Mouse (Mus musculus): ENCODE measurements at regions not wholly inside any gene's neighbourhood (a gene's known extent, or its start where the extent isn't known, plus 50 kb on each side); places are given as distances from the start of the nearest gene placed in this dataset.

- DNase-seq (ENCODE audit: inconsistent age in 2 of 2, low spot score in 1 of 2) = no peak
Measured at GRCm38 (mm10) chr7:73120276-73120675, 255.0 kb upstream of the Rgma start.

GRCm38 (mm10) chr7:73124976-73125375 lies 250.3 kb upstream of the Rgma start:
- no peak for DNase-seq (ENCODE audit: inconsistent age in 2 of 2, low spot score in 1 of 2)

- no peak for DNase-seq (ENCODE audit: inconsistent age in 2 of 2, low spot score in 1 of 2)
Measured at GRCm38 (mm10) chr7:73125864-73126263, 249.4 kb upstream of the Rgma start.

DNA sequence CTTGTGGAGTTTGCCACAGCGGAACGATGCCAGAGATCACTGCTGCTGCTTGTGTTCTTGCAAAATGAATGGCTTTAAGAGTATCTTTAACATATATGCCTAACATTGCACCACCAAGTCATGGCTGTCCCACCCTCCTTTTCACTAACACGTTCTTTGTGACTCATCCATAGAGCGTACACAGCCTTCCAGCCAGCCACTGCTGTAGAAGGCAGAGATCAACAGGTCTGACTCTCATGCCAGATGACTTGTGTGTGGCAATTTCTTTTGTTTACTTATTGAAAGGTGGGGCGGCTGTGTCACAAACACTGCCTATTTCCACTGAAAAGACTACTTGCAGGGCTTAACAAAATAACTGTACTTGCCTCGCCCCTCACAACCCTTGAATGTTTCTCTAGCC lies 239.5 kb upstream of the Rgma start:
- DNase-seq (ENCODE audit: inconsistent age in 2 of 2, low spot score in 1 of 2) = no peak

DNA sequence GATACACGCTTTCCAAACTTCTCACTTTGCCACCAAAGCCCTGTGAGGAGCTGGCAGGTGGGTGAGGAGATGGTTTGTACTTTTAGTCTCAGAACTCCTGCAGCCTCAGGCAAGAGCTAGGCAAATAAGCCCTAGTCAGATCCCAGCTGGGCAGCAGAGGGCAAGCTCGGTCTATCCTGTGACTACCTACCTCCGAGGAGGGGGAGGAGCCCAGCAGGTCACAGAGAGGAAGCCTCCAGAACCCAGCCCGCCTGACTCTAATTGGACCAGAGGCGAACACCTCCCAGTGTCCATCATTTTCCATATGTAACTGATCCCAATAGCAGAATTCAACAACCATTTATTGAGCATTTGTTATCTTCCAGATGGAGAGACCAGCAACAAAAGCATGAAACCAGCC lies 237.0 kb upstream of the Rgma start:
- peak in 1 of 2 experiments; percentile 31 for DNase-seq (ENCODE audit: inconsistent age in 2 of 2, low spot score in 1 of 2)

GRCm38 (mm10) chr7:73138861-73139493 lies 236.3 kb upstream of the Rgma start:
- DNase-seq (ENCODE audit: inconsistent age in 2 of 2, low spot score in 1 of 2) = no peak

DNA sequence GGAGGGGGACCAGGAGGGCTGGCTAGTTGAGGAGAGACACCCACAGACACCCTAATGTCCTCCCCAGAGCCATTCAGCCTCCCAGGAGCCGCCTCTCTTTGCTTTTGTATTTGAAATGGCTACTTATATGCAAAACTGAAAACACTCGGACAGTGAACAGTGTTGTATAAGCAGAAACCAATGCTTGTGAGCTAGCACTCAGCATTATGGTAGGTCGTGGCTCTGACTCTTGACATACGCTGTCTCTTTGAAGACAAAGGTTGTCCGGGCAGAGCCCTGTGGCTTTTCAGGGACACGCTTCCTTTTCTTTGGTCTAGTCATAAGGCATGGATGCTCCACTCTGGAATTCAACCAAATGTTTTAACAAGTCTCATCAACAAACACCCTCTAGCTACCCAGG lies 235.4 kb upstream of the Rgma start:
- DNase-seq (ENCODE audit: inconsistent age in 2 of 2, low spot score in 1 of 2) = no peak

DNA sequence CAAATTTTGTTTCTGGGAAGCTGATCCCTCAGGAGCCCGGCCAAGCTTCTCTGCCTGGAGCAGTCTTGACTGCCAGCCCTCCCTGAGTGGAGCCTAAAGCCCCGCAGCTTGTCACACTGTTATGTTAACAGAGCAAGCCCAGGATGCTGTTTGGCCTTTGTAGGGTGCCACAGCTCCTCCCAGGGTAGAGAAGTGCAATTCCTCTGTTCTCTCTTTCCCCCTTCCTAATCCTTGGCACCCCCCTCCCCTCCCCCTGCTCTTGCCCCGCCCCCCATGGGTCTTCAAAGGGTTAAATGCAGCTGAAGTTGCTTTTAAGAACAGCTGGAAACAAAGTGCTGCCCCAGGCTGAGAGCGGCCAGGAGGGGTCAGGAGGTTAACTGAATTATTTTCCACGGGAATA lies 234.1 kb upstream of the Rgma start:
- no peak for DNase-seq (ENCODE audit: inconsistent age in 2 of 2, low spot score in 1 of 2)

- DNase-seq (ENCODE audit: inconsistent age in 2 of 2, low spot score in 1 of 2) = no peak
Measured at GRCm38 (mm10) chr7:73143902-73144301, 231.4 kb upstream of the Rgma start.

DNA sequence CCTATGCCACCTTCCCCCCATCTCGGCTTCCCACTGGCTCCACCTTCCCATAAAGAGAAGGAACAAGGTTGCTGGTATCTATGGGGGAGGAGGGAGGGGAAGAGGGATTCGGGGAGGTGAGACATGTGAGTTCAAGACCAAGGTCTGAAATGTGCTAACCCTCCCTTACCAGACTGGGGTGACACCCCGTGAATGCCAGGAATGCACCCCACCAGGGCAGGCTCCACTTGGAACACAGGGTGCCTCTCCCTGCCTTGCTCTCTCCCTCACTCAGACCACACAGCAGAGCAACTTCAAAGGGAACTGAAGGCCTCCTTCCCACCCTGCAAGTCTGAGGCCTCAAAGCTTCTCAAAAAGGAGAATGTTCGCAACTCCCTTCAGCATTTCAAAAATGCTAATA lies 230.5 kb upstream of the Rgma start:
- DNase-seq (ENCODE audit: inconsistent age in 2 of 2, low spot score in 1 of 2) = no peak

- DNase-seq (ENCODE audit: inconsistent age in 2 of 2, low spot score in 1 of 2) = no peak
Measured at GRCm38 (mm10) chr7:73147251-73147650, 228.1 kb upstream of the Rgma start.

GRCm38 (mm10) chr7:73150436-73150835 lies 224.9 kb upstream of the Rgma start:
- no peak for DNase-seq (ENCODE audit: inconsistent age in 2 of 2, low spot score in 1 of 2)

GRCm38 (mm10) chr7:73151586-73152467 lies 223.5 kb upstream of the Rgma start:
- no peak for DNase-seq (ENCODE audit: inconsistent age in 2 of 2, low spot score in 1 of 2)

GRCm38 (mm10) chr7:73153668-73154067 lies 221.6 kb upstream of the Rgma start:
- DNase-seq (ENCODE audit: inconsistent age in 2 of 2, low spot score in 1 of 2) = no peak

- DNase-seq (ENCODE audit: inconsistent age in 2 of 2, low spot score in 1 of 2) = no peak
Measured at GRCm38 (mm10) chr7:73158833-73159232, 216.5 kb upstream of the Rgma start.

DNA sequence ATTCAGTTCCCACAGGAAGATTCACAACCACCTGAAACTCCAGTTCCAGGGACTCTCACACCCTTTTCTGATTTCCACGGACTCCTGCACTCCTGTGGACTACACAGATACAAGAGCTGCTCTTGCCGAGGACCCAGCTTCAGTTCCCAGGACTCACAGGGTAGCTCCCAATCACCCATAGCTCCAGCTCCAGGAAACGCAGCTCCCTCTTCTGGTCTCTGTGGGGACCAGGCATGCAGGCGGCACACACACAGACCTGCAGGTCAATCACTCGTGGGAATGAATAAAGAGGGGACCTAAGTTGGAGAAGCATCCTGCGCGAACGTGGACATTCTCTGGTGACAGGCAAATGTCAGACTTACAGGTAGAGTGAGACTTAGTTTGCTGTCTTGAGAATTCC lies 214.3 kb upstream of the Rgma start:
- DNase-seq (ENCODE audit: inconsistent age in 2 of 2, low spot score in 1 of 2) = no peak

GRCm38 (mm10) chr7:73163687-73164086 lies 211.6 kb upstream of the Rgma start:
- DNase-seq (ENCODE audit: inconsistent age in 2 of 2, low spot score in 1 of 2) = no peak

GRCm38 (mm10) chr7:73165521-73165920 lies 209.8 kb upstream of the Rgma start:
- no peak for DNase-seq (ENCODE audit: inconsistent age in 2 of 2, low spot score in 1 of 2)

DNA sequence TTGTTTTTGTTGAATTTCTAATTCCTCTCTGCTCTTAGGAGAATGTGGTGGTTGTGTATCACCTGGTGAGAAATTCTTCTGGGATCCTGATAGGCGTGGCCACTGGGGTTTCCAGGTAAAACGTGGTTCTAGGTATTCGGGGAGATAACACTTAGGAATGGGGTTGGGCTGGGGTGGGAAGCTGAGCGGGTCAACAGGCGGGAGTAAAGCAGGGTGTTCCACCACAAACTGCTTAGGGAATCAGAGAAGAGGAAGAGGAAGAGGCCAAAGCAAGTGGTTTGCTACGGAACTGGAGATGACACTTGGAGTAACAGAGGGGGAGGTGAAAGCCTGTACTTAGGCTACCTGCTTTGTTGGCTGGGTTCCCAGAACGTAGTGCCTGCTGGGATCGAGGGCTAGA lies 205.9 kb upstream of the Rgma start:
- no peak for DNase-seq (ENCODE audit: inconsistent age in 2 of 2, low spot score in 1 of 2)

DNA sequence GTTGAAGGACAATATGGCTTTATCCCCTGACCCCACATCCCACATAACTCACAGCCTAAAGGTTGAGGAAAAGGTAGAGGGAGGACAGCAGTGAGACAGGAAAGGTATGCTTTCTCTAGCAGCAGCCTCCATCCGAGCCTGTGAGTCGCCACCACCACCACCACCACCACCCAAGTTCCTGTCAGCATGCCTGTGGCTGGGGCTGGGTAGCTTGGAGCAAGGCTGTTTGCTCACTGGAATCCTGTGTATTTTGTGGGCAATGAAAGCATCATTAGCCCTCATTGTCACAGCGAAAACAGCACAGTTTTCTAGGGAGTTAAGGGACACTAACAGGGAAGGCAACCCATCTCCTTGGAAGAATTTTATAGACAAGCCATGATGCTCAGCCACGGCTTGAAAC lies 202.7 kb upstream of the Rgma start:
- no peak for DNase-seq (ENCODE audit: inconsistent age in 2 of 2, low spot score in 1 of 2)

- DNase-seq (ENCODE audit: inconsistent age in 2 of 2, low spot score in 1 of 2) = peak; percentile 9 to 48
Measured at GRCm38 (mm10) chr7:73183761-73184160, 191.5 kb upstream of the Rgma start.

- DNase-seq (ENCODE audit: inconsistent age in 2 of 2, low spot score in 1 of 2) = no peak
Measured at GRCm38 (mm10) chr7:73184208-73185070, 190.9 kb upstream of the Rgma start.

All from adrenal gland, adult (tissue).